Mouse (Mus musculus) limb, embryonic 14.5 days (tissue): ENCODE results near the gene Nup188. TPM values are rescaled to one million over a fixed set of nuclear protein-coding genes. Genes with fewer than 3 reads are reported as not detected.

Source experiments
- ATAC-seq: fragments of 200-750 bp; cut with Nextera tagmentation; 2 replicates; pipeline ENCODE4 v1.8.0; 2017; ENCODE audit warnings: low read depth, moderate number of reproducible peaks, moderate TSS enrichment; ENCODE audit not compliant: low FRiP score
- DNase-seq: peaks from one replicate; pipeline ENCODE4 v3.0.0-alpha.2; 2015; ENCODE audit warnings: low spot score
- H3K27ac ChIP-seq: fragments of 300-500 bp; sonication (generic); replicated peaks from 2 replicates; pipeline ENCODE4 v1.5.1; 2014; ENCODE audit warnings: low read depth, mild to moderate bottlenecking, low read length, moderate library complexity, mixed read lengths
- H3K27me3 ChIP-seq: fragments of 300-500 bp; sonication (generic); 2 replicates; pipeline ENCODE4 v1.6.1; 2014; ENCODE audit warnings: low read length, mixed read lengths; ENCODE audit not compliant: control insufficient read depth, insufficient read depth
- H3K36me3 ChIP-seq: fragments of 300-500 bp; sonication (generic); 2 replicates; pipeline ENCODE4 v1.6.1; 2014; ENCODE audit warnings: mild to moderate bottlenecking, low read length, moderate library complexity, mixed read lengths; ENCODE audit not compliant: control insufficient read depth, insufficient read depth
- H3K4me1 ChIP-seq: fragments of 300-500 bp; sonication (generic); 2 replicates; pipeline ENCODE4 v1.6.1; 2014; ENCODE audit warnings: antibody characterized with exemption, low read length, mixed read lengths; ENCODE audit not compliant: control insufficient read depth, insufficient read depth
- H3K4me2 ChIP-seq: fragments of 300-500 bp; sonication (generic); replicated peaks from 2 replicates; pipeline ENCODE4 v1.6.1; 2014; ENCODE audit warnings: low read depth, mild to moderate bottlenecking, low read length, moderate library complexity; ENCODE audit not compliant: severe bottlenecking
- H3K4me3 ChIP-seq: fragments of 300-500 bp; sonication (generic); replicated peaks from 2 replicates; pipeline ENCODE4 v1.5.1; 2014; ENCODE audit warnings: low read length
- H3K9ac ChIP-seq: fragments of 300-500 bp; sonication (generic); 2 replicates; pipeline ENCODE4 v1.6.1; 2014; ENCODE audit warnings: mild to moderate bottlenecking, low read depth, low read length, moderate library complexity; ENCODE audit not compliant: severe bottlenecking
- H3K9me3 ChIP-seq: fragments of 300-500 bp; sonication (generic); 2 replicates; pipeline ENCODE4 v1.6.1; 2016; ENCODE audit warnings: low read length; ENCODE audit not compliant: control insufficient read depth
- POLR2A ChIP-seq: fragments of 200-500 bp; IDR thresholded peaks from 2 replicates; pipeline ENCODE4 v1.8.0; 2012; ENCODE audit warnings: inconsistent platforms, mild to moderate bottlenecking, moderate library complexity, borderline replicate concordance; ENCODE audit not compliant: insufficient read depth, insufficient read length; ENCODE audit errors: extremely low read depth
- WGBS: fragments of 180-500 bp; shearing (Covaris S2); extraction: QIAGEN DNeasy Blood & Tissue Kit; methylation state at CpG from one replicate; pipeline ENCODE4 v1.1.7; 2014; 5-methylcytosine and 5-hydroxymethylcytosine counted together
- polyA plus RNA-seq, 2 experiments: library from polyadenylated mRNA; depleted of rRNA in 1 of 2; stranded (reverse) in 1 of 2; unstranded in 1 of 2; fragments of >200 nt; fragmentation: Nextera tagmentation in 1 of 2; extraction: Ambion mirVana in 1 of 2; gene quantifications; 2 replicates each; pipeline versions ENCODE4 v1.2.1 to v1.2.3; 2012 to 2014

The Nup188 gene
- polyA plus RNA-seq, 2 experiments: 39.8 to 55.6 TPM

- Histone ChIP-seq H3K4me2 (no peak overlapping the region), H3K4me3 (no peak overlapping the region), H3K27me3 (no peaks in the 10 kb centered on the region), H3K9me3 (no peaks in the 10 kb centered on the region), H3K9ac (no peak overlapping the region), H3K4me1 (no peaks in the 10 kb centered on the region), H3K36me3 (peaks cover 73% of the 10 kb centered on the region), H3K27ac (no peak overlapping the region)
- WGBS: 94% methylated on average over 4 of the region's 4 CpGs
- ATAC-seq (no peak), DNase-seq (no peak)
- no peak for TF ChIP-seq POLR2A
Observed at GRCm38 (mm10) chr2:30381377-30381725, 95.2 kb downstream of the Nup188 start.

GRCm38 (mm10) chr2:30384814-30385213, 98.6 kb downstream of the Nup188 start:
- ATAC-seq (no peak), DNase-seq (no peak)
- WGBS: 82% methylated on average over 5 of the region's 5 CpGs
- no peak overlapping the region for H3K9ac ChIP-seq
- no peaks in the 10 kb centered on the region for H3K4me1 ChIP-seq
- no peaks in the 10 kb centered on the region for H3K27me3 ChIP-seq
- no peak for TF ChIP-seq POLR2A
- H3K4me2 ChIP-seq: no peak overlapping the region
- no peak overlapping the region for H3K27ac ChIP-seq
- H3K9me3 ChIP-seq: no peaks in the 10 kb centered on the region
- peaks cover 41% of the 10 kb centered on the region for H3K36me3 ChIP-seq
- H3K4me3 ChIP-seq: no peak overlapping the region

- H3K4me1 ChIP-seq: no peaks in the 10 kb centered on the region
- peaks cover 36% of the 10 kb centered on the region for H3K36me3 ChIP-seq
- no peak overlapping the region for H3K9ac ChIP-seq
- no peak overlapping the region for H3K27ac ChIP-seq
- DNase-seq: no peak
- ATAC-seq: no peak
- no peaks in the 10 kb centered on the region for H3K27me3 ChIP-seq
- no peak overlapping the region for H3K4me3 ChIP-seq
- WGBS: 75% methylated on average over 4 of the region's 4 CpGs
- H3K9me3 ChIP-seq: no peaks in the 10 kb centered on the region
- TF ChIP-seq POLR2A: no peak
- no peak overlapping the region for H3K4me2 ChIP-seq
Observed at GRCm38 (mm10) chr2:30385591-30385990, 99.4 kb downstream of the Nup188 start.

GRCm38 (mm10) chr2:30386913-30387312, 100.7 kb downstream of the Nup188 start:
- no peak for DNase-seq
- H3K36me3 ChIP-seq: peaks cover 23% of the 10 kb centered on the region
- no peak overlapping the region for H3K4me2 ChIP-seq
- H3K27me3 ChIP-seq: no peaks in the 10 kb centered on the region
- no peaks in the 10 kb centered on the region for H3K9me3 ChIP-seq
- H3K4me3 ChIP-seq: no peak overlapping the region
- TF ChIP-seq POLR2A: no peak
- 82% methylated on average over 9 of the region's 9 CpGs for WGBS
- H3K9ac ChIP-seq: no peak overlapping the region
- ATAC-seq: no peak
- no peak overlapping the region for H3K27ac ChIP-seq
- H3K4me1 ChIP-seq: no peaks in the 10 kb centered on the region

- ATAC-seq (no peak), DNase-seq (no peak)
- no peaks in the 10 kb centered on the region for H3K27me3 ChIP-seq
- no peak for TF ChIP-seq POLR2A
- H3K36me3 ChIP-seq: peaks cover 2% of the 10 kb centered on the region; the same call in 1 of the 2 replicates
- no peak overlapping the region for H3K27ac ChIP-seq
- H3K4me2 ChIP-seq: no peak overlapping the region
- WGBS: 95% methylated on average over 2 of the region's 2 CpGs
- H3K4me1 ChIP-seq: peaks cover 7% of the 10 kb centered on the region
- no peak overlapping the region for H3K9ac ChIP-seq
- no peaks in the 10 kb centered on the region for H3K9me3 ChIP-seq
- no peak overlapping the region for H3K4me3 ChIP-seq
Observed at GRCm38 (mm10) chr2:30389000-30389399, 102.8 kb downstream of the Nup188 start.

GRCm38 (mm10) chr2:30392114-30392576, 105.9 kb downstream of the Nup188 start, which contains the start of gene Dolpp1:
Gene Dolpp1 (plus strand): TSS chr2:30392254.
- ATAC-seq (peak; percentile 99), DNase-seq (peak; percentile 98)
- H3K4me2 ChIP-seq: peak within 1 kb of the TSS; percentile 91
- no peaks in the 10 kb centered on the region for H3K9me3 ChIP-seq
- peak within 1 kb of the TSS; percentile 23 for H3K27ac ChIP-seq
- H3K4me1 ChIP-seq: peaks cover 7% of the 10 kb centered on the region
- peaks cover 15% of the 10 kb centered on the region for H3K36me3 ChIP-seq
- TF ChIP-seq POLR2A: 0 out of 2 replicates have a peak, but pooled peaks have one; percentile 36
- H3K4me3 ChIP-seq: peak within 1 kb of the TSS; percentile 77
- H3K27me3 ChIP-seq: no peaks in the 10 kb centered on the region
- WGBS: 1% methylated on average over 31 of the region's 40 CpGs
- peak within 1 kb of the TSS; percentile 59 for H3K9ac ChIP-seq
